Mouse (Mus musculus) myocyte (in vitro differentiated cells): ENCODE measurements at regions not wholly inside any gene's neighbourhood (a gene's known extent, or its start where the extent isn't known, plus 50 kb on each side); places are given as distances from the start of the nearest gene placed in this dataset.

Experiments
- CEBPB ChIP-seq: IDR thresholded peaks from 2 replicates; pipeline ENCODE4 v1.6.1; 2011; ENCODE audit warnings: mild to moderate bottlenecking, moderate library complexity; ENCODE audit not compliant: poor library complexity, insufficient read depth, severe bottlenecking
- E2F4 ChIP-seq: IDR thresholded peaks from one replicate; pipeline ENCODE4 v1.6.1; 2011; ENCODE audit warnings: mild to moderate bottlenecking, control low read depth, moderate library complexity; ENCODE audit not compliant: insufficient read depth
- MAX ChIP-seq: IDR thresholded peaks from one replicate; pipeline ENCODE4 v1.6.1; 2011; ENCODE audit warnings: low read depth, mild to moderate bottlenecking, control low read depth
- MYOD1 ChIP-seq, 3 experiments: IDR thresholded peaks; one replicate each; pipeline ENCODE4 v1.6.1; 2011; ENCODE audit warnings: control low read depth in 2 of 3, low read depth in 2 of 3, mild to moderate bottlenecking in 2 of 3, moderate library complexity in 1 of 3; ENCODE audit not compliant: insufficient read length in 2 of 3, control insufficient read depth in 1 of 3
- MYOG ChIP-seq, 3 experiments: IDR thresholded peaks; one replicate each; pipeline ENCODE4 v1.6.1; 2011; ENCODE audit warnings: control low read depth in 2 of 3, low read depth in 2 of 3, mild to moderate bottlenecking in 2 of 3; ENCODE audit not compliant: insufficient read length in 2 of 3, control insufficient read depth in 1 of 3, insufficient read depth in 1 of 3
- POLR2A ChIP-seq: IDR thresholded peaks from one replicate; pipeline ENCODE4 v1.6.1; 2011; ENCODE audit warnings: low read depth, mild to moderate bottlenecking, control low read depth, moderate library complexity; ENCODE audit not compliant: insufficient read length
- POLR2AphosphoS2 ChIP-seq: IDR thresholded peaks from one replicate; pipeline ENCODE4 v1.6.1; 2011; ENCODE audit warnings: low read depth, control low read depth; ENCODE audit not compliant: insufficient read length
- REST ChIP-seq: IDR thresholded peaks from one replicate; pipeline ENCODE4 v1.6.1; 2011; ENCODE audit warnings: mild to moderate bottlenecking, control low read depth, moderate library complexity; ENCODE audit not compliant: insufficient read depth, insufficient read length
- TCF12 ChIP-seq: IDR thresholded peaks from one replicate; pipeline ENCODE4 v1.6.1; 2011; ENCODE audit warnings: mild to moderate bottlenecking, control low read depth; ENCODE audit not compliant: poor library complexity, insufficient read depth, severe bottlenecking
- USF1 ChIP-seq: IDR thresholded peaks from one replicate; pipeline ENCODE4 v1.6.1; 2011; ENCODE audit warnings: low read depth, mild to moderate bottlenecking, control low read depth, moderate library complexity

- TF ChIP-seq POLR2A = no peak
- no peak for TF ChIP-seq USF1
- no peak for TF ChIP-seq MYOG (IDR thresholded peaks at IDR 0.05; ENCODE audit: control insufficient read depth in 1 of 3, insufficient read depth in 1 of 3, insufficient read length in 2 of 3, low read depth in 2 of 3)
- no peak for TF ChIP-seq MAX
- TF ChIP-seq REST = no peak
- no peak for TF ChIP-seq CEBPB
- no peak for TF ChIP-seq E2F4
- no peak for TF ChIP-seq TCF12
- no peak for TF ChIP-seq POLR2AphosphoS2
- no peak for TF ChIP-seq MYOD1 (IDR thresholded peaks at IDR 0.05; ENCODE audit: control insufficient read depth in 1 of 3, insufficient read length in 2 of 3, low read depth in 2 of 3)
Measured at GRCm38 (mm10) chr5:118509871-118510270, 50.6 kb upstream of the Med13l start.
